ENCODE assay signal across 8 mouse cellular contexts in the genomic region with DNA sequence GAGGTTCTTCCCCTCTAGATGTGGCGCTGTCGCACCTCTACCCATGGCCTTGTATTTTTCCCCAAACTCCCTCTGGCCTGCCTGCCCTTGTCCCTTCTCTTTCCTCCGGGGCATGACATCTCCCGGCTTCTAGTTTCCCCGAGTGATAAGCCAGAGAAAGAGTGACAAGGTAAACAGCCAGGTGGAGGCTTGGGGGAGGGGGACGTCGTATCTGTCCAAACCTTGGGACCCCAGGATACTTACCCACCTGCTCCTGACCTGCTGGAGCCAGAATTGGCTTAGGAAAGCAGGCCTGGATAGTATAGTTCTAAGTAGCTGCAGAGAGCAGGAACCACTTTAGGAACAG. TPM values are rescaled to one million over a fixed set of nuclear protein-coding genes. Genes with fewer than 3 reads are reported as not detected.
A peak's percentile ranks its signal among the peaks of the same experiment; 100 is the strongest.
DNase-seq lines count a peak whose midpoint lies in the region; ATAC-seq lines count a peak whose summit lies in the region.

No protein-coding gene starts in this region.

- H3K4me2 ChIP-seq in heart, embryonic 16.5 days (ENCODE audit: low read depth, low read length): peak overlapping the region; percentile 86
- H3K4me2 ChIP-seq in forebrain, embryonic 16.5 days (ENCODE audit: low read length): peak overlapping the region; percentile 84
- peak overlapping the region; percentile 79 for H3K4me2 ChIP-seq in midbrain, embryonic 11.5 days

- peaks cover 11% of the 10 kb centered on the region for H3K4me1 ChIP-seq in heart, embryonic 16.5 days (ENCODE audit: control insufficient read depth, insufficient read depth, low read length)
- H3K4me1 ChIP-seq in forebrain, embryonic 16.5 days (replicated peaks; ENCODE audit: control insufficient read depth, insufficient read depth, low read length): peaks cover 28% of the 10 kb centered on the region
- peaks cover 19% of the 10 kb centered on the region; the same call in 1 of the 2 replicates for H3K4me1 ChIP-seq in midbrain, embryonic 11.5 days (ENCODE audit: control insufficient read depth, insufficient read depth, low read length)

- ATAC-seq in heart, embryonic 16.5 days (replicated peaks; ENCODE audit: extremely low read depth, insufficient read depth, low FRiP score): no peak
- ATAC-seq in forebrain, embryonic 16.5 days: no peak
- ATAC-seq in midbrain, embryonic 11.5 days (ENCODE audit: low FRiP score): peak; percentile 14; the same call in 1 of the 2 replicates
- ATAC-seq in frontal cortex, adult (ENCODE audit: low TSS enrichment): no peak

- no peak overlapping the region for H3K27ac ChIP-seq in heart, embryonic 16.5 days (ENCODE audit: low read length)
- H3K27ac ChIP-seq in forebrain, embryonic 16.5 days (ENCODE audit: low read length): peak overlapping the region; percentile 89
- H3K27ac ChIP-seq in midbrain, embryonic 11.5 days (ENCODE audit: low read depth, low read length): peak overlapping the region; percentile 83

- H3K4me3 ChIP-seq in heart, embryonic 16.5 days (ENCODE audit: low read length): peak overlapping the region; percentile 78
- peak overlapping the region; percentile 81 for H3K4me3 ChIP-seq in forebrain, embryonic 16.5 days (replicated peaks; ENCODE audit: low read length)
- peak overlapping the region; percentile 84 for H3K4me3 ChIP-seq in midbrain, embryonic 11.5 days (ENCODE audit: low read depth, low read length)

- no peak for DNase-seq in heart, postnatal 25 days (ENCODE audit: low spot score)
- peak; percentile 47 for DNase-seq in Muller cell, postnatal 12 days (ENCODE audit: inconsistent ontology term)
- peak; percentile 91 for DNase-seq in midbrain, embryonic 11.5 days (ENCODE audit: low spot score, missing footprints)
- DNase-seq in frontal cortex, postnatal 25 days (ENCODE audit: low spot score in 2 of 2): no peak
- DNase-seq in layer of hippocampus, postnatal 36 days: no peak

- WGBS in heart, embryonic 16.5 days: 8% methylated on average over 7 of the region's 7 CpGs
- WGBS in forebrain, embryonic 16.5 days: 1% methylated on average over 7 of the region's 7 CpGs
- 1% methylated on average over 7 of the region's 7 CpGs for WGBS in midbrain, embryonic 11.5 days

- intact Hi-C loops in heart, postnatal 25 days (cut with DNase I): loop anchor here (5.0 kb wide), 1 partner anchor 52 kb away; a partner anchor contains a TSS

- peak overlapping the region; percentile 80 for H3K9ac ChIP-seq in heart, embryonic 16.5 days (ENCODE audit: low read length)
- peak overlapping the region; percentile 91 for H3K9ac ChIP-seq in forebrain, embryonic 16.5 days (replicated peaks; ENCODE audit: low read depth, low read length)
- peak overlapping the region; percentile 86 for H3K9ac ChIP-seq in midbrain, embryonic 11.5 days (ENCODE audit: low read length)

- H3K36me3 ChIP-seq in heart, embryonic 16.5 days (ENCODE audit: control insufficient read depth, insufficient read depth): no peaks in the 10 kb centered on the region
- H3K36me3 ChIP-seq in forebrain, embryonic 16.5 days (ENCODE audit: control insufficient read depth, insufficient read depth): no peaks in the 10 kb centered on the region
- H3K36me3 ChIP-seq in midbrain, embryonic 11.5 days (ENCODE audit: control insufficient read depth, insufficient read depth, low read length): no peaks in the 10 kb centered on the region

- H3K27me3 ChIP-seq in heart, embryonic 16.5 days (ENCODE audit: control insufficient read depth, insufficient read depth, low read length): peaks cover 12% of the 10 kb centered on the region; the same call in 1 of the 2 replicates
- no peaks in the 10 kb centered on the region for H3K27me3 ChIP-seq in forebrain, embryonic 16.5 days (replicated peaks; ENCODE audit: control insufficient read depth, insufficient read depth, low read length)
- H3K27me3 ChIP-seq in midbrain, embryonic 11.5 days (ENCODE audit: control insufficient read depth, insufficient read depth, low read length): no peaks in the 10 kb centered on the region; the same call in 1 of the 2 replicates

- no peaks in the 10 kb centered on the region for H3K9me3 ChIP-seq in heart, embryonic 16.5 days (replicated peaks; ENCODE audit: control insufficient read depth, low read length)
- H3K9me3 ChIP-seq in forebrain, embryonic 16.5 days (ENCODE audit: control insufficient read depth, low read length): no peaks in the 10 kb centered on the region
- H3K9me3 ChIP-seq in midbrain, embryonic 11.5 days (ENCODE audit: control insufficient read depth, low read length): no peaks in the 10 kb centered on the region

RNA-seq across cellular contexts. Expression of a gene that starts 0.7 kb away (rescaled TPM):
- 18.2 and 19.8 TPM in 2 replicates for polyA plus RNA-seq in heart, embryonic 16.5 days (2015; fragmentation: Nextera tagmentation; extraction: Ambion mirVana)
- total RNA-seq in heart, postnatal 25 days (2021): 10 to 100 TPM; 31.1 to 32.4 TPM
- polyA plus RNA-seq in forebrain, embryonic 16.5 days (2015; fragmentation: Nextera tagmentation; extraction: Ambion mirVana): 98.6 and 118 TPM in 2 replicates
- polyA plus RNA-seq in midbrain, embryonic 11.5 days (2014; fragmentation: Nextera tagmentation; extraction: Ambion mirVana): 35.0 and 40.5 TPM in 2 replicates
- 100 to 1,000 TPM; 239 to 251 TPM for total RNA-seq in layer of hippocampus, postnatal 36 days (2021)

RNA-seq across cellular contexts. Expression of a gene that starts 52.7 kb away (rescaled TPM):
- polyA plus RNA-seq in heart, embryonic 16.5 days (2015; fragmentation: Nextera tagmentation; extraction: Ambion mirVana): 58.8 and 61.7 TPM in 2 replicates
- 10 to 100 TPM; 36.5 to 39.1 TPM for total RNA-seq in heart, postnatal 25 days (2021)
- 50.6 and 52.7 TPM in 2 replicates for polyA plus RNA-seq in forebrain, embryonic 16.5 days (2015; fragmentation: Nextera tagmentation; extraction: Ambion mirVana)
- polyA plus RNA-seq in midbrain, embryonic 11.5 days (2014; fragmentation: Nextera tagmentation; extraction: Ambion mirVana): 32.5 and 35.4 TPM in 2 replicates
- total RNA-seq in layer of hippocampus, postnatal 36 days (2021): 10 to 100 TPM; 67.5 to 80.3 TPM

Comparison
In these comparisons a context has a peak if more than half of its experiments do, and no peak if none do; other contexts are left out.
1. DNase-seq: peak in Muller cell, postnatal 12 days (single experiment) and midbrain, embryonic 11.5 days (single experiment); none in heart, postnatal 25 days (single experiment), frontal cortex, postnatal 25 days (0 of 2) and layer of hippocampus, postnatal 36 days (0 of 2).
2. Peak in every context shown above with its lines, with median percentiles within 50 percentile points of each other: H3K4me2 ChIP-seq, H3K4me3 ChIP-seq and H3K9ac ChIP-seq.